Mouse (Mus musculus): ENCODE results near the gene Arhgap24.

DNA sequence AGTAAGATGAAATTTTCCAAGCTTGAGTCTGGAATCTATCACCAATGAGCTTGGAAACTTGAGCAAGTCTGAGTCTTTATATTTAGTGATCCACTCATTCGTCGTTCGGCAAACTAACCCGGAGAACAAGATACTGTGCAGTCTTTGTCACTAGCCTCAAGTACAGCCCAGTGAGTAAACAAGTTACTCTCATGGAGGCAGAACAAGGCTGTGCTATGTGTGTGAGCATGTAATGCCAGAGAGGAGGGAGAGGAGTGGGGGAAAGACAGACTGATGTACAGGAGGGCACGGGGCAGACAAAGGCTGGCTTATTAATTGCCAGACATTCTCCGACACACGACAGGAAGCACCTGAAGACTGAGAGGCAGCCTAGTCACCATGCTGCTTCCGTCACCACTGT lies 97.2 kb downstream of the Arhgap24 start:
- no peak for TF ChIP-seq CTCF (IDR thresholded peaks at IDR 0.05; ENCODE audit: low read depth, low read length)
- TF ChIP-seq POLR2A (IDR thresholded peaks at IDR 0.05; ENCODE audit: borderline replicate concordance, low read depth, low read length), result no peak
